Mouse (Mus musculus): ENCODE measurements at regions not wholly inside any gene's neighbourhood (a gene's known extent, or its start where the extent isn't known, plus 50 kb on each side); places are given as distances from the start of the nearest gene placed in this dataset.

DNA sequence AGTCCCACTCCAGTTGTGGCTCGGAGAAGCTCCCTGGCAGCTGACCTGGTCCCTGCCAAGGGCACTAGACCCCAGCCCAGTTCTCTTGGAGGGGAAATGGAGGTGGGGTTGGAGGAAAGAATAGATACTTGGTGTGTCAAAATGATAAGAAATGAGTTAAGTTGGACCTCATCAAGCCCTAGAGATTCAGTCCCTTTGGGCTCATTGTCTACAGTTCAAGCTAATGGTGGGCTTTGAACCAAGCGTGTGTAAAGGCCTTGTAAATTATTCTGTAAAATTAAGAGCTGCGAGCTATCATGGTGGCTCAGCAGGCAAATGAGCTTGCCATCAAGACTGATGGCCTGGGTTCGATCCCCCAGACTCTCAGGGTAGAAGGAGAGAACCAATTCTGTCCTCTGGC, 179.8 kb downstream of the Tfap2c start:
- TF ChIP-seq CTCF (IDR thresholded peaks at IDR 0.05) (no peak), EP300 (IDR thresholded peaks at IDR 0.05; ENCODE audit: insufficient read depth, low read depth, low read length) (no peak), POLR2A (IDR thresholded peaks at IDR 0.05; ENCODE audit: insufficient read depth, low read depth, low read length) (no peak)
